Mouse (Mus musculus) embryonic facial prominence, embryonic 13.5 days (tissue): Measurements from ENCODE around the gene Psmd5. TPM values are rescaled to one million over a fixed set of nuclear protein-coding genes. Genes with fewer than 3 reads are reported as not detected.
"Not testable (repeated sequence)": the region's sequence is repeated elsewhere in the genome, so short reads cannot be mapped to it uniquely, and the experiment has no call there.

ENCODE experiments used
- ATAC-seq: fragments of 200-750 bp; cut with Nextera tagmentation; 2 replicates; pipeline ENCODE4 v1.8.0; 2017; ENCODE audit warnings: low read depth; ENCODE audit not compliant: insufficient number of reproducible peaks, insufficient read depth, low FRiP score, low TSS enrichment
- H3K27ac ChIP-seq: fragments of 300-500 bp; sonication (generic); 2 replicates; pipeline ENCODE4 v1.5.1; 2015; ENCODE audit warnings: moderate library complexity, mild to moderate bottlenecking, inconsistent platforms
- H3K27me3 ChIP-seq: fragments of 300-500 bp; sonication (generic); 2 replicates; pipeline ENCODE4 v1.6.1; 2015; ENCODE audit warnings: mild to moderate bottlenecking, inconsistent platforms
- H3K36me3 ChIP-seq: fragments of 300-500 bp; sonication (generic); 2 replicates; pipeline ENCODE4 v1.6.1; 2015; ENCODE audit warnings: mild to moderate bottlenecking, inconsistent platforms
- H3K4me1 ChIP-seq: fragments of 300-500 bp; sonication (generic); 2 replicates; pipeline ENCODE4 v1.6.1; 2015; ENCODE audit warnings: inconsistent platforms
- H3K4me2 ChIP-seq: fragments of 300-500 bp; sonication (generic); 2 replicates; pipeline ENCODE4 v1.6.1; 2015; ENCODE audit warnings: moderate library complexity, mild to moderate bottlenecking, inconsistent platforms
- H3K4me3 ChIP-seq: fragments of 300-500 bp; sonication (generic); 2 replicates; pipeline ENCODE4 v1.5.1; 2015; ENCODE audit warnings: mild to moderate bottlenecking, inconsistent platforms
- H3K9ac ChIP-seq: fragments of 300-500 bp; sonication (generic); 2 replicates; pipeline ENCODE4 v1.6.1; 2015; ENCODE audit warnings: mild to moderate bottlenecking, inconsistent platforms
- H3K9me3 ChIP-seq: fragments of 300-500 bp; sonication (generic); 2 replicates; pipeline ENCODE4 v1.6.1; 2016; ENCODE audit warnings: inconsistent platforms
- WGBS: fragments of 180-500 bp; shearing (Covaris S2); methylation state at CpG from one replicate; pipeline ENCODE4 v1.1.7; 2015; ENCODE audit warnings: mixed read lengths; 5-methylcytosine and 5-hydroxymethylcytosine counted together
- polyA plus RNA-seq: library from polyadenylated mRNA; unstranded; fragments of >200 nt; fragmentation: Nextera tagmentation; extraction: Ambion mirVana; gene quantifications from 2 replicates; pipeline ENCODE4 v1.2.1, GENCODE M21; 2015

The Psmd5 gene
- polyA plus RNA-seq, 1 experiment from 2014 or later = 101 TPM

GRCm38 (mm10) chr2:34818492-34818891, 56.3 kb downstream of the Psmd5 start:
- WGBS = 92% methylated on average over 2 of the region's 2 CpGs
- Histone ChIP-seq H3K27me3 (no peaks in the 10 kb centered on the region), H3K27ac (no peak overlapping the region), H3K4me2 (no peak overlapping the region), H3K4me3 (no peak overlapping the region), H3K9ac (no peak overlapping the region), H3K9me3 (no peaks in the 10 kb centered on the region), H3K36me3 (peaks cover 62% of the 10 kb centered on the region), H3K4me1 (no peaks in the 10 kb centered on the region)
- ATAC-seq = no peak

- ATAC-seq, H3K9ac ChIP-seq, H3K4me1 ChIP-seq, H3K27me3 ChIP-seq, H3K4me2 ChIP-seq, H3K27ac ChIP-seq, H3K4me3 ChIP-seq, H3K9me3 ChIP-seq: not testable (repeated sequence)
- WGBS = 99% methylated on average over 2 of the region's 2 CpGs
- peaks cover 64% of the 10 kb centered on the region for H3K36me3 ChIP-seq
Measured at GRCm38 (mm10) chr2:34815893-34816292, 58.9 kb downstream of the Psmd5 start.

GRCm38 (mm10) chr2:34812706-34813105, 62.1 kb downstream of the Psmd5 start:
- no peak overlapping the region for H3K27ac ChIP-seq
- H3K27me3 ChIP-seq = no peaks in the 10 kb centered on the region
- WGBS = 85% methylated on average over 7 of the region's 7 CpGs
- H3K9ac ChIP-seq = no peak overlapping the region
- peaks cover 66% of the 10 kb centered on the region for H3K36me3 ChIP-seq
- no peak overlapping the region for H3K4me3 ChIP-seq
- H3K4me2 ChIP-seq = no peak overlapping the region
- H3K4me1 ChIP-seq = no peaks in the 10 kb centered on the region
- ATAC-seq = no peak
- no peaks in the 10 kb centered on the region for H3K9me3 ChIP-seq

- WGBS = 90% methylated on average over 3 of the region's 3 CpGs
- no peak for ATAC-seq
Measured at GRCm38 (mm10) chr2:34810775-34811174, 64.0 kb downstream of the Psmd5 start.

GRCm38 (mm10) chr2:34809568-34809967, 65.2 kb downstream of the Psmd5 start:
- Histone ChIP-seq H3K9ac (no peak overlapping the region), H3K4me2 (no peak overlapping the region), H3K9me3 (no peaks in the 10 kb centered on the region), H3K27me3 (no peaks in the 10 kb centered on the region), H3K4me3 (no peak overlapping the region), H3K36me3 (peaks cover 64% of the 10 kb centered on the region), H3K27ac (no peak overlapping the region), H3K4me1 (no peaks in the 10 kb centered on the region)
- no peak for ATAC-seq
- WGBS = 95% methylated on average over 1 of the region's 1 CpGs

More at GRCm38 (mm10) chr2:34810775-34811174, 64.0 kb downstream of the Psmd5 start:
- H3K4me1 ChIP-seq = no peaks in the 10 kb centered on the region
- no peak overlapping the region for H3K9ac ChIP-seq
- peaks cover 68% of the 10 kb centered on the region for H3K36me3 ChIP-seq
- no peaks in the 10 kb centered on the region for H3K27me3 ChIP-seq
- no peak overlapping the region for H3K27ac ChIP-seq
- no peak overlapping the region for H3K4me3 ChIP-seq
- no peak overlapping the region for H3K4me2 ChIP-seq
- no peaks in the 10 kb centered on the region for H3K9me3 ChIP-seq

GRCm38 (mm10) chr2:34808057-34808456, 66.7 kb downstream of the Psmd5 start:
- ATAC-seq = no peak
- peaks cover 54% of the 10 kb centered on the region for H3K36me3 ChIP-seq

GRCm38 (mm10) chr2:34805364-34805950, 69.3 kb downstream of the Psmd5 start:
- H3K27ac ChIP-seq = no peak overlapping the region
- no peak overlapping the region for H3K4me2 ChIP-seq
- no peak for ATAC-seq
- no peaks in the 10 kb centered on the region for H3K9me3 ChIP-seq
- peaks cover 36% of the 10 kb centered on the region for H3K36me3 ChIP-seq
- no peaks in the 10 kb centered on the region for H3K27me3 ChIP-seq
- H3K9ac ChIP-seq = no peak overlapping the region
- 91% methylated on average over 10 of the region's 10 CpGs for WGBS
- no peak overlapping the region for H3K4me3 ChIP-seq
- H3K4me1 ChIP-seq = peaks cover 13% of the 10 kb centered on the region

More at GRCm38 (mm10) chr2:34808057-34808456, 66.7 kb downstream of the Psmd5 start:
- H3K4me2 ChIP-seq = no peak overlapping the region
- H3K4me1 ChIP-seq = peaks cover 12% of the 10 kb centered on the region
- H3K27me3 ChIP-seq = no peaks in the 10 kb centered on the region
- H3K4me3 ChIP-seq = no peak overlapping the region
- WGBS = 77% methylated on average over 2 of the region's 2 CpGs
- no peak overlapping the region for H3K27ac ChIP-seq
- H3K9ac ChIP-seq = no peak overlapping the region
- H3K9me3 ChIP-seq = no peaks in the 10 kb centered on the region

- Histone ChIP-seq H3K27ac (no peak overlapping the region), H3K4me2 (no peak overlapping the region), H3K9me3 (no peaks in the 10 kb centered on the region), H3K27me3 (no peaks in the 10 kb centered on the region), H3K36me3 (peaks cover 32% of the 10 kb centered on the region), H3K4me1 (peaks cover 19% of the 10 kb centered on the region), H3K9ac (no peak overlapping the region), H3K4me3 (no peak overlapping the region)
- WGBS = 75% methylated on average over 1 of the region's 1 CpGs
- no peak for ATAC-seq
Measured at GRCm38 (mm10) chr2:34804815-34805214, 70.0 kb downstream of the Psmd5 start.

GRCm38 (mm10) chr2:34804172-34804571, 70.6 kb downstream of the Psmd5 start:
- no peak for ATAC-seq
- Histone ChIP-seq H3K4me2 (peak overlapping the region; percentile 81), H3K9ac (no peak overlapping the region), H3K9me3 (no peaks in the 10 kb centered on the region), H3K36me3 (peaks cover 32% of the 10 kb centered on the region), H3K4me3 (no peak overlapping the region), H3K27ac (no peak overlapping the region), H3K27me3 (no peaks in the 10 kb centered on the region), H3K4me1 (peaks cover 19% of the 10 kb centered on the region)
- 94% methylated on average over 2 of the region's 2 CpGs for WGBS

GRCm38 (mm10) chr2:34803746-34804145, 71.0 kb downstream of the Psmd5 start:
- Histone ChIP-seq H3K27me3 (no peaks in the 10 kb centered on the region), H3K9ac (0 out of 2 replicates have a peak overlapping the region, but pooled peaks have one; percentile 21), H3K36me3 (peaks cover 27% of the 10 kb centered on the region), H3K4me3 (peak overlapping the region; percentile 31), H3K27ac (no peak overlapping the region), H3K4me1 (peaks cover 23% of the 10 kb centered on the region), H3K9me3 (no peaks in the 10 kb centered on the region), H3K4me2 (peak overlapping the region; percentile 81)
- WGBS = 63% methylated on average over 3 of the region's 3 CpGs
- ATAC-seq = no peak

- peak overlapping the region; percentile 69 for H3K4me3 ChIP-seq
- H3K4me2 ChIP-seq = peak overlapping the region; percentile 81
- H3K36me3 ChIP-seq = peaks cover 19% of the 10 kb centered on the region
- H3K4me1 ChIP-seq = peaks cover 23% of the 10 kb centered on the region
- WGBS = under 1% methylated on average over 31 of the region's 32 CpGs
- H3K9me3 ChIP-seq, H3K27me3 ChIP-seq: not testable (repeated sequence)
- H3K9ac ChIP-seq = peak overlapping the region; percentile 90
- ATAC-seq = peak; percentile 57; the same call in 1 of the 2 replicates
- peak overlapping the region; percentile 92 for H3K27ac ChIP-seq
Measured at GRCm38 (mm10) chr2:34802565-34803245, 72.1 kb downstream of the Psmd5 start.
